Mouse (Mus musculus): ENCODE results near the gene Mbl2. TPM values are rescaled to one million over a fixed set of nuclear protein-coding genes. Genes with fewer than 3 reads are reported as not detected.
A peak's percentile ranks its signal among the peaks of the same experiment; 100 is the strongest.

The Mbl2 gene
- polyA plus RNA-seq, 1 experiment: 1.6 TPM

DNA sequence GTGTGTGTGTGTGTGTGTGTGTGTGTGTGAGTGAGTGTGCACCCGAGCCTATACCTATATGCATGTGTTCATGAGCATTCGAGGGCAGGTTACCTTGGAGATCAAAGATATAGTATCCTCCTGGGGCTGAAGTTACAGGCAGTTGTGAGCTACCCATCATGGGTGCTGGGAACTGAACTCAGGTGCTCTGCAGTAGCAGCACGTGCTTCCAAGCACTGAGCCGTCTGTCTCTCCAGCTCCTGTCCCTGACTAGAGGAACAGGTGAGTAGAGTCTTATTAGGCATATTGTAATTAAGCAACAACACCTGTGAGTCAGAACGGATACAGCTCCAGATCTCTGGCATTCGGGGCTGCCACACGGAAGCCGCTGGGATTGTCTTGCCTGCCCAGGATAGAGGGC lies 1.7 kb downstream of the Mbl2 start:
- Histone ChIP-seq H3K4me1 (ENCODE audit: control insufficient read depth, insufficient read depth, insufficient read length, low read length) (peaks cover 4% of the 10 kb centered on the region; the same call in 1 of the 2 replicates), H3K36me3 (ENCODE audit: control insufficient read depth, insufficient read depth, low read length) (no peaks in the 10 kb centered on the region), H3K27ac (ENCODE audit: insufficient read depth, low read depth, low read length) (no peak overlapping the region), H3K27me3 (ENCODE audit: control insufficient read depth, insufficient read depth, low read length) (no peaks in the 10 kb centered on the region), H3K4me3 (ENCODE audit: low read depth, low read length) (no peak overlapping the region)
- WGBS: 73% methylated on average over 8 of the region's 8 CpGs
- TF ChIP-seq CTCF (IDR thresholded peaks at IDR 0.05; ENCODE audit: extremely low read depth, insufficient read length, insufficient replicate concordance, low read depth, low read length) (no peak), POLR2A (IDR thresholded peaks at IDR 0.05; ENCODE audit: low read depth, low read length) (no peak)

DNA sequence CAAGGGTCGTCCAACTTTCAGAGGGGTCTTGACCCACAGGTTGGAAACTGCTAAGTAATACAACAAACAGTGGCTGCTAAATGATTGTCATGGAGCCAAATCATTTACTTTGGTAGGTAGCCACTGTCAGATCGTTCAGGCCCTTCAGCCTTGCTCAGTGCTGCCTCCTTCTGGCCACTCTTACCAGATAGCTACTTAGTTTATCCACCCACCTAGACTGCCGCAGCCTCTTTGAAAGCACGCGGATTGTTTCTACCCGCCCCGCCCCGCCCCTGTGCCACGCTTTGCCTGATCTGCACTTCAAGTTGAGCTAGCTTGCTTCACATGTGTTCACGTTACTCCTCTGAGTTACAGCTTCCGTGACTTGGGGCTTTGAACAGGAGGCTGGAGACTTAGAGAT lies 14.6 kb downstream of the Mbl2 start:
- Histone ChIP-seq H3K36me3 (ENCODE audit: control insufficient read depth, insufficient read depth, low read length) (no peaks in the 10 kb centered on the region), H3K4me1 (ENCODE audit: control insufficient read depth, insufficient read depth, insufficient read length, low read length) (no peaks in the 10 kb centered on the region), H3K27ac (ENCODE audit: insufficient read depth, low read depth, low read length) (no peak overlapping the region), H3K4me3 (ENCODE audit: low read depth, low read length) (no peak overlapping the region), H3K27me3 (ENCODE audit: control insufficient read depth, insufficient read depth, low read length) (no peaks in the 10 kb centered on the region)
- TF ChIP-seq CTCF (IDR thresholded peaks at IDR 0.05; ENCODE audit: extremely low read depth, insufficient read length, insufficient replicate concordance, low read depth, low read length): peak; percentile 60; the same call in 1 of the 2 replicates
- TF ChIP-seq POLR2A (IDR thresholded peaks at IDR 0.05; ENCODE audit: low read depth, low read length): no peak
- 12% methylated on average over 11 of the region's 11 CpGs for WGBS

GRCm38 (mm10) chr19:30248822-30249221 lies 16.1 kb downstream of the Mbl2 start:
- no peak overlapping the region for H3K4me3 ChIP-seq (ENCODE audit: low read depth, low read length)
- no peak overlapping the region for H3K27ac ChIP-seq (ENCODE audit: insufficient read depth, low read depth, low read length)
- TF ChIP-seq CTCF (IDR thresholded peaks at IDR 0.05; ENCODE audit: extremely low read depth, insufficient read length, insufficient replicate concordance, low read depth, low read length) (peak; percentile 72; the same call in 1 of the 2 replicates), POLR2A (IDR thresholded peaks at IDR 0.05; ENCODE audit: low read depth, low read length) (no peak)
- 5% methylated on average over 8 of the region's 8 CpGs for WGBS
- no peaks in the 10 kb centered on the region for H3K4me1 ChIP-seq (ENCODE audit: control insufficient read depth, insufficient read depth, insufficient read length, low read length)
- H3K27me3 ChIP-seq (ENCODE audit: control insufficient read depth, insufficient read depth, low read length): no peaks in the 10 kb centered on the region
- H3K36me3 ChIP-seq (ENCODE audit: control insufficient read depth, insufficient read depth, low read length): no peaks in the 10 kb centered on the region

- Histone ChIP-seq H3K36me3 (ENCODE audit: control insufficient read depth, insufficient read depth, low read length) (no peaks in the 10 kb centered on the region), H3K4me3 (ENCODE audit: low read depth, low read length) (no peak overlapping the region), H3K27ac (ENCODE audit: insufficient read depth, low read depth, low read length) (no peak overlapping the region), H3K4me1 (ENCODE audit: control insufficient read depth, insufficient read depth, insufficient read length, low read length) (no peaks in the 10 kb centered on the region), H3K27me3 (ENCODE audit: control insufficient read depth, insufficient read depth, low read length) (no peaks in the 10 kb centered on the region)
- WGBS: 42% methylated on average over 2 of the region's 2 CpGs
- no peak for TF ChIP-seq POLR2A (IDR thresholded peaks at IDR 0.05; ENCODE audit: low read depth, low read length)
- no peak for TF ChIP-seq CTCF (IDR thresholded peaks at IDR 0.05; ENCODE audit: extremely low read depth, insufficient read length, insufficient replicate concordance, low read depth, low read length)
Measured at GRCm38 (mm10) chr19:30252253-30252652, 19.5 kb downstream of the Mbl2 start.

DNA sequence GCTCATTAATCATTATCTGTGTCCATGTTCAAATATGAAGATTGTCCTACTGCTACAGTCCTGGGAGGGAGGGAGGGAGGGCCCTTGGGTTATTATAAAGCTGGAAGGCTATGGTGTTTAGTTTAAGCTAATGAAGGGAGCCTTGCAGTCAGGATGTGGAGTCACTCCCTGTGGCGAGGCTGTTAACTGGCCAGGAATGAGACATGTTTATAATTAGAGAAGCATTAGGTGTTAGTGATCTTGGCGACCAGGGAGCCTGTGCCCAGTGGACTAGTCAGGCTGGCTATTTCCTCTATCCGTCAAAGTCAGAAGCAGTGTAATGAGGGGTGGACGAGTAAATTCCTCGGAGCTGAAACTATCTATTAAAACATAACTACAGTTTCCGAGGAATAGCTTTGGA lies 23.6 kb downstream of the Mbl2 start:
- WGBS: 29% methylated on average over 6 of the region's 6 CpGs
- no peaks in the 10 kb centered on the region for H3K4me1 ChIP-seq (ENCODE audit: control insufficient read depth, insufficient read depth, insufficient read length, low read length)
- H3K27ac ChIP-seq (ENCODE audit: insufficient read depth, low read depth, low read length): no peak overlapping the region
- no peak for TF ChIP-seq CTCF (IDR thresholded peaks at IDR 0.05; ENCODE audit: extremely low read depth, insufficient read length, insufficient replicate concordance, low read depth, low read length)
- TF ChIP-seq POLR2A (IDR thresholded peaks at IDR 0.05; ENCODE audit: low read depth, low read length): no peak
- H3K27me3 ChIP-seq (ENCODE audit: control insufficient read depth, insufficient read depth, low read length): no peaks in the 10 kb centered on the region
- no peaks in the 10 kb centered on the region for H3K36me3 ChIP-seq (ENCODE audit: control insufficient read depth, insufficient read depth, low read length)
- H3K4me3 ChIP-seq (ENCODE audit: low read depth, low read length): no peak overlapping the region

DNA sequence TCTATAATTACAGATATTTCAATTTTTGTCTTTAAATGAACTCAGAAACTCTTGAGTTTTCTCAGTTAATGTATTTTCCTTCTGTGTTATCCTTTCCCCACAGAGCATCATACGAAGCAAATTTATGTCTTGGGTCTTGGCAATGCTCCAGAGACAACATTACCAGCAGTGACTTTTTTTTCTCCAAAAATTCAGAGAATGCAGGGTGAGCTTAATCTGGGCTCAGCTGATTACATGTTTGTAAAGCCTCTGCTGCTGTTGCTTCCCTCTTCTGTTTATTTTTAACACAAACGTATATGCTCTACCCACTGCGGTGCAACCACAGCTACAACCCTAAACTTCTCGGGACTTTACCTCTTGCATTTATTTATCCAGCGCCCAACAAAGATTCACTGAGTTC lies 48.4 kb downstream of the Mbl2 start:
- no peaks in the 10 kb centered on the region for H3K27me3 ChIP-seq (ENCODE audit: control insufficient read depth, insufficient read depth, low read length)
- WGBS: 42% methylated on average over 5 of the region's 5 CpGs
- TF ChIP-seq POLR2A (IDR thresholded peaks at IDR 0.05; ENCODE audit: low read depth, low read length): no peak
- H3K27ac ChIP-seq (ENCODE audit: insufficient read depth, low read depth, low read length): no peak overlapping the region
- H3K4me1 ChIP-seq (ENCODE audit: control insufficient read depth, insufficient read depth, insufficient read length, low read length): no peaks in the 10 kb centered on the region
- H3K4me3 ChIP-seq (ENCODE audit: low read depth, low read length): no peak overlapping the region
- no peaks in the 10 kb centered on the region for H3K36me3 ChIP-seq (ENCODE audit: control insufficient read depth, insufficient read depth, low read length)

DNA sequence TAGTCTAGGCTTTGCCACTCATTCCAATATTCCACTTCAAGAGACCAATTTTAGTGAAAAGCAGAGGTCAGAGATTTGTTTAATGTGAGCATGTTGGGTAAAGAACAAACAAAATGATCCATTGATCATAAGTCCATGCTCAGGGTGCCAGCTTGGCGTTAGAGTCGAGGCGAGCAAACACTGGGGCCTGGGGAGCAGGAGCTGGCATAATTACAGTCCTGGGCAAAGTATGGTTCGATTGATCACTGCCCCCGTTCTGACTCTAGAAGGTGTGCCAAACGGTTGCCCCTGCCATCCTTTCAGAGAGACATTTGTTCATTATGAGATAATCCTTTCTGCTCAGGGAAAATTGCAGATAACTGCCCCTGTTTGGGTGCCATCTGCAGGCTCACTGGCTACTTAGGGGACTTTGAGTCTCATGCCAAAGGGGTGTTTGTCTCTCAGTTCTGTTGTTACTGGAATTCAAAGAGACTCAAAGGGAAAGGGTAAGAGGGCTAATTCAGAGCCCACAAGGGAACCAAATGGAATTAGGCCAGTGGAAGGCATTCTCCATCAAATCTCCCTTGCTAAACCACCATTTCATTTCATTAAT lies 55.3 kb downstream of the Mbl2 start:
- no peak overlapping the region for H3K27ac ChIP-seq (ENCODE audit: insufficient read depth, low read depth, low read length)
- WGBS: 76% methylated on average over 6 of the region's 6 CpGs
- H3K27me3 ChIP-seq (ENCODE audit: control insufficient read depth, insufficient read depth, low read length): no peaks in the 10 kb centered on the region
- TF ChIP-seq CTCF (IDR thresholded peaks at IDR 0.05; ENCODE audit: extremely low read depth, insufficient read length, insufficient replicate concordance, low read depth, low read length): no peak
- TF ChIP-seq POLR2A (IDR thresholded peaks at IDR 0.05; ENCODE audit: low read depth, low read length): no peak
- H3K36me3 ChIP-seq (ENCODE audit: control insufficient read depth, insufficient read depth, low read length): no peaks in the 10 kb centered on the region
- no peaks in the 10 kb centered on the region for H3K4me1 ChIP-seq (ENCODE audit: control insufficient read depth, insufficient read depth, insufficient read length, low read length)
- no peak overlapping the region for H3K4me3 ChIP-seq (ENCODE audit: low read depth, low read length)

Other genes starting within 250 kb of the Mbl2 start
- gene Trpd52l3, start 229.2 kb upstream of the Mbl2 start, polyA plus RNA-seq (2012; rRNA removed): not detected in 2 replicates
- gene Uhrf2, start 202.4 kb upstream of the Mbl2 start, polyA plus RNA-seq (2012; rRNA removed): 4.3 and 8.7 TPM in 2 replicates
- gene Gldc, start 57.5 kb upstream of the Mbl2 start, polyA plus RNA-seq (2012; rRNA removed): 0.16 and 0.85 TPM in 2 replicates